Mouse (Mus musculus) neural tube, embryonic 12.5 days (tissue): ENCODE measurements at regions not wholly inside any gene's neighbourhood (a gene's known extent, or its start where the extent isn't known, plus 50 kb on each side); places are given as distances from the start of the nearest gene placed in this dataset.

Source experiments
- ATAC-seq: fragments of 200-750 bp; cut with Nextera tagmentation; 2 replicates; pipeline ENCODE4 v1.8.0; 2017; ENCODE audit warnings: low read depth, mild to moderate bottlenecking, moderate TSS enrichment, moderate library complexity; ENCODE audit not compliant: low FRiP score
- H3K27ac ChIP-seq: fragments of 300-500 bp; sonication (generic); 2 replicates; pipeline ENCODE4 v1.5.1; 2016
- H3K27me3 ChIP-seq: fragments of 300-500 bp; sonication (generic); replicated peaks from 2 replicates; pipeline ENCODE4 v1.6.1; 2016; ENCODE audit warnings: mild to moderate bottlenecking
- H3K36me3 ChIP-seq: fragments of 300-500 bp; sonication (generic); 2 replicates; pipeline ENCODE4 v1.6.1; 2016; ENCODE audit warnings: mild to moderate bottlenecking
- H3K4me1 ChIP-seq: fragments of 300-500 bp; sonication (generic); 2 replicates; pipeline ENCODE4 v1.6.1; 2016
- H3K4me2 ChIP-seq: fragments of 300-500 bp; sonication (generic); replicated peaks from 2 replicates; pipeline ENCODE4 v1.6.1; 2016; ENCODE audit warnings: mild to moderate bottlenecking
- H3K4me3 ChIP-seq: fragments of 300-500 bp; sonication (generic); 2 replicates; pipeline ENCODE4 v1.5.1; 2016
- H3K9ac ChIP-seq: fragments of 300-500 bp; sonication (generic); 2 replicates; pipeline ENCODE4 v1.6.1; 2016; ENCODE audit warnings: mild to moderate bottlenecking
- H3K9me3 ChIP-seq: fragments of 300-500 bp; sonication (generic); 2 replicates; pipeline ENCODE4 v1.6.1; 2016; ENCODE audit warnings: mild to moderate bottlenecking
- WGBS: fragments of 180-500 bp; shearing (Covaris S2); methylation state at CpG from one replicate; pipeline ENCODE4 v1.1.7; 2016; 5-methylcytosine and 5-hydroxymethylcytosine counted together

GRCm38 (mm10) chr6:117625716-117626115 is 215.3 kb upstream of the Zfp637 start:
- H3K27ac ChIP-seq: no peak overlapping the region
- ATAC-seq: no peak
- H3K4me1 ChIP-seq: no peaks in the 10 kb centered on the region
- no peak overlapping the region for H3K4me2 ChIP-seq
- H3K27me3 ChIP-seq: no peaks in the 10 kb centered on the region
- H3K36me3 ChIP-seq: no peaks in the 10 kb centered on the region
- no peak overlapping the region for H3K9ac ChIP-seq
- H3K4me3 ChIP-seq: no peak overlapping the region
- H3K9me3 ChIP-seq: no peaks in the 10 kb centered on the region
- WGBS: 51% methylated on average over 5 of the region's 5 CpGs

- WGBS: 87% methylated on average over 3 of the region's 3 CpGs
- no peak for ATAC-seq
- no peak overlapping the region for H3K27ac ChIP-seq
These were observed 213.5 kb upstream of the Zfp637 start for GRCm38 (mm10) chr6:117627461-117627860.

GRCm38 (mm10) chr6:117646628-117647027 is 194.4 kb upstream of the Zfp637 start:
- Histone ChIP-seq H3K9ac (no peak overlapping the region), H3K4me1 (no peaks in the 10 kb centered on the region), H3K4me3 (no peak overlapping the region), H3K9me3 (no peaks in the 10 kb centered on the region), H3K27me3 (no peaks in the 10 kb centered on the region), H3K36me3 (no peaks in the 10 kb centered on the region), H3K4me2 (no peak overlapping the region), H3K27ac (no peak overlapping the region)
- WGBS: 81% methylated on average over 8 of the region's 8 CpGs
- ATAC-seq: no peak

More at GRCm38 (mm10) chr6:117627461-117627860, 213.5 kb upstream of the Zfp637 start:
- no peak overlapping the region for H3K9ac ChIP-seq
- H3K4me1 ChIP-seq: no peaks in the 10 kb centered on the region
- no peak overlapping the region for H3K4me2 ChIP-seq
- H3K27me3 ChIP-seq: no peaks in the 10 kb centered on the region
- H3K9me3 ChIP-seq: no peaks in the 10 kb centered on the region
- H3K4me3 ChIP-seq: no peak overlapping the region
- H3K36me3 ChIP-seq: no peaks in the 10 kb centered on the region

DNA sequence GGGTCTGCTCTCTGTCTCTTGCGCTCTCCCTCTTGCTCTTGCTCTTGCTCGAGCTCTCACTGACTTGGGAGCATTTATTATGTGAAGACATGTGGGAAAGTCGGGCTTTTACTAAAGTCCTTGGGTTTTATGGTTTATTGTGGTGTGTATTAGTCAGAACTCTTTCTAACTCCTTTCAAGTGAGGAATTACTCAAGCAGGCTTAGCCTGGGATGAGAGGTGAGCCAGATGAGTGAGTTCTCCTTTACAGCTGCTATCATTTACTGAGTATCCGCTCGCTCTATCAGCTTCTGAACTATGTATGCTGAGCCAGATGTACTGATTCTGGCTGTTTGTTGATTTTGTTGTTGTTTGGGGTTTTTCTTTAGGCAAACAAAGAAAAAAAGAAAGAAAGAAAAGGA is 190.4 kb upstream of the Zfp637 start:
- H3K9ac ChIP-seq: no peak overlapping the region
- no peaks in the 10 kb centered on the region for H3K36me3 ChIP-seq
- 75% methylated on average over 5 of the region's 5 CpGs for WGBS
- no peak overlapping the region for H3K27ac ChIP-seq
- H3K27me3 ChIP-seq: no peaks in the 10 kb centered on the region
- H3K4me1 ChIP-seq: no peaks in the 10 kb centered on the region
- no peak for ATAC-seq
- H3K4me2 ChIP-seq: no peak overlapping the region
- no peak overlapping the region for H3K4me3 ChIP-seq
- no peaks in the 10 kb centered on the region for H3K9me3 ChIP-seq

DNA sequence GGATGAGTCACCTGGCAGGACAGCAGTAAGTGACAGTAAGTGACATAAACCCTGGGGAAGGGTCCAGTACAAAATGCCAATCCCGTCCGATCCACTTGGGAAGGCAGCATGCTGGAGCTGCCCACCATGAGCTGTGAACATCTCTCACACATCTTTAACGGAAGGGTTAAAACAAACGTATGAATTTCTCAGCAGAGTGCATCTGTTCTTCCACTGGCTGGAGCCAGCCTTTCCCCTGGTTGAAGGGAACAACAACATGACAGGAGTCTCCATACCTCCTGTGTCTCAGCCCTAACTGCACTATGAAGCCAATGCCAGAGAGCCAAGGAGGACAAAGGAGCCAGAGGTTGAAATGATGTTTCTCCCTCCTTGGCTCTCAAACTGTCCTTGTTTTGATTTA is 189.4 kb upstream of the Zfp637 start:
- no peaks in the 10 kb centered on the region for H3K4me1 ChIP-seq
- no peaks in the 10 kb centered on the region for H3K27me3 ChIP-seq
- no peaks in the 10 kb centered on the region for H3K36me3 ChIP-seq
- no peak overlapping the region for H3K4me3 ChIP-seq
- H3K27ac ChIP-seq: no peak overlapping the region
- H3K4me2 ChIP-seq: no peak overlapping the region
- 83% methylated on average over 4 of the region's 4 CpGs for WGBS
- ATAC-seq: no peak
- H3K9me3 ChIP-seq: no peaks in the 10 kb centered on the region
- H3K9ac ChIP-seq: no peak overlapping the region

- ATAC-seq: no peak
- Histone ChIP-seq H3K4me1 (no peaks in the 10 kb centered on the region), H3K36me3 (no peaks in the 10 kb centered on the region), H3K27ac (no peak overlapping the region), H3K4me2 (no peak overlapping the region), H3K4me3 (no peak overlapping the region), H3K9me3 (no peaks in the 10 kb centered on the region), H3K9ac (no peak overlapping the region), H3K27me3 (no peaks in the 10 kb centered on the region)
- WGBS: 54% methylated on average over 3 of the region's 3 CpGs
These were observed 189.0 kb upstream of the Zfp637 start for GRCm38 (mm10) chr6:117652012-117652411.

DNA sequence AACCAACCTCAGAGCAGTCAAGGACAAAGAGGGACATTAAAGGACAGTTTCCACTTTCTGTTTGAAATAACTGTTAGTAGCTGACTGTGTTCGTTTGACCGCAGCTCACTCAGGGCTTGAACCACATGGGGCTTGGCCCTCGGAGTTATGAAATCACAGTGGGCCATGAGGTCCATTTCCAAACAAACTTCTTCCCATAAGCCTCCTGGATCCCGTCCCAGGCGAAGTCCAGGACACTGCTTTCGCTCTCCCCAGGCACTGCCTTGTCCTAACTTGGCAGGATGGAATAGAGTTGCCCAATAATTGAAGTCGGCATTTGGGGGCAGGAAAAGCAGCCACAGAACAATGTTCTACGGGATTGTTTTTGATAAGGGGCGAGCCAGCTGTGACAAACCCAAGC is 188.1 kb upstream of the Zfp637 start:
- Histone ChIP-seq H3K27ac (no peak overlapping the region), H3K36me3 (no peaks in the 10 kb centered on the region), H3K4me2 (no peak overlapping the region), H3K4me1 (no peaks in the 10 kb centered on the region), H3K9me3 (no peaks in the 10 kb centered on the region), H3K4me3 (no peak overlapping the region), H3K27me3 (no peaks in the 10 kb centered on the region), H3K9ac (no peak overlapping the region)
- 77% methylated on average over 9 of the region's 9 CpGs for WGBS
- ATAC-seq: no peak

- ATAC-seq: no peak
- Histone ChIP-seq H3K4me3 (no peak overlapping the region), H3K9me3 (no peaks in the 10 kb centered on the region), H3K36me3 (no peaks in the 10 kb centered on the region), H3K27me3 (no peaks in the 10 kb centered on the region), H3K27ac (no peak overlapping the region), H3K4me2 (no peak overlapping the region), H3K9ac (no peak overlapping the region), H3K4me1 (no peaks in the 10 kb centered on the region)
- WGBS: 84% methylated on average over 15 of the region's 15 CpGs
These were observed 187.0 kb upstream of the Zfp637 start for GRCm38 (mm10) chr6:117653886-117654425.

DNA sequence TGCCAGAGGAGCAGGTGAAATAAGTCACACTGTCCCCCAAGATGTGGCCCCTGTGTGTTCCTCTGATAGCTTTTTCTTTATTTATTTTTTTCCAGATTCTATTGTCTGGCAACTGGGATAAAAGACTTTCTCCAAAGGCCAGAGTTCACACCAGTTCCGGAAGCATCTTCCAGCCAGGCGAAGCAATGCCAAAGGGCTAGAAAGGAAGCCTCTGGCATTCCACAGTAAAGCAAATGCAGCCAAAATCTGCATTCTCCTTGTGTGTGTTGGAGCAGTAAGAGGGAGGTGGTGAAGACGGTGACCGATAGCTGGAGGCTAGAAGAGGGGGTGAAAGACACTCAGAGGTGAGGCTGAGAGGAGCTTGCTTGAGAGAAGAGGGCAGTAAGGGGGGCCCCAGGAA is 185.0 kb upstream of the Zfp637 start:
- Histone ChIP-seq H3K9me3 (no peaks in the 10 kb centered on the region), H3K36me3 (no peaks in the 10 kb centered on the region), H3K4me1 (no peaks in the 10 kb centered on the region), H3K4me2 (no peak overlapping the region), H3K27ac (no peak overlapping the region), H3K4me3 (no peak overlapping the region), H3K27me3 (no peaks in the 10 kb centered on the region), H3K9ac (no peak overlapping the region)
- WGBS: 90% methylated on average over 4 of the region's 4 CpGs
- ATAC-seq: no peak

- Histone ChIP-seq H3K9ac (no peak overlapping the region), H3K4me1 (no peaks in the 10 kb centered on the region), H3K9me3 (no peaks in the 10 kb centered on the region), H3K4me3 (no peak overlapping the region), H3K27ac (no peak overlapping the region), H3K4me2 (no peak overlapping the region), H3K36me3 (no peaks in the 10 kb centered on the region), H3K27me3 (no peaks in the 10 kb centered on the region)
- 15% methylated on average over 1 of the region's 1 CpGs for WGBS
- ATAC-seq: no peak
These were observed 180.4 kb upstream of the Zfp637 start for GRCm38 (mm10) chr6:117660576-117660975.

- Histone ChIP-seq H3K4me1 (no peaks in the 10 kb centered on the region), H3K9ac (no peak overlapping the region), H3K9me3 (no peaks in the 10 kb centered on the region), H3K4me2 (no peak overlapping the region), H3K27me3 (no peaks in the 10 kb centered on the region), H3K4me3 (no peak overlapping the region), H3K27ac (no peak overlapping the region), H3K36me3 (no peaks in the 10 kb centered on the region)
- no peak for ATAC-seq
- 93% methylated on average over 1 of the region's 1 CpGs for WGBS
These were observed 178.3 kb upstream of the Zfp637 start for GRCm38 (mm10) chr6:117662635-117663034.

- H3K27ac ChIP-seq: no peak overlapping the region
- no peaks in the 10 kb centered on the region for H3K9me3 ChIP-seq
- H3K4me3 ChIP-seq: no peak overlapping the region
- H3K4me1 ChIP-seq: no peaks in the 10 kb centered on the region
- no peak overlapping the region for H3K9ac ChIP-seq
- no peaks in the 10 kb centered on the region for H3K36me3 ChIP-seq
- no peak overlapping the region for H3K4me2 ChIP-seq
- WGBS: 62% methylated on average over 3 of the region's 3 CpGs
- no peak for ATAC-seq
- H3K27me3 ChIP-seq: no peaks in the 10 kb centered on the region
These were observed 170.6 kb upstream of the Zfp637 start for GRCm38 (mm10) chr6:117670337-117670736.

- Histone ChIP-seq H3K27ac (no peak overlapping the region), H3K4me1 (peaks cover under 1% of the 10 kb centered on the region; the same call in 1 of the 2 replicates), H3K4me3 (no peak overlapping the region), H3K36me3 (no peaks in the 10 kb centered on the region), H3K9me3 (no peaks in the 10 kb centered on the region), H3K27me3 (no peaks in the 10 kb centered on the region), H3K4me2 (no peak overlapping the region), H3K9ac (no peak overlapping the region)
- WGBS: 72% methylated on average over 17 of the region's 17 CpGs
- no peak for ATAC-seq
These were observed 170.0 kb upstream of the Zfp637 start for GRCm38 (mm10) chr6:117670792-117671525.
